Mouse (Mus musculus) forebrain, embryonic 14.5 days (tissue): ENCODE data around the gene Gpld1. TPM values are rescaled to one million over a fixed set of nuclear protein-coding genes. Genes with fewer than 3 reads are reported as not detected.
A peak's percentile ranks its signal among the peaks of the same experiment; 100 is the strongest.

Experiments
- ATAC-seq: fragments of 200-750 bp; cut with Nextera tagmentation; 2 replicates; pipeline ENCODE4 v1.8.0; 2017; ENCODE audit warnings: mild to moderate bottlenecking, moderate library complexity
- DNase-seq: peaks from one replicate; pipeline ENCODE4 v3.0.0-alpha.2; 2015; ENCODE audit warnings: low spot score
- H3K27ac ChIP-seq: fragments of 300-500 bp; sonication (generic); 2 replicates; pipeline ENCODE4 v1.5.1; 2014; ENCODE audit warnings: low read depth, mild to moderate bottlenecking, control low read depth, low read length, moderate library complexity
- H3K27me3 ChIP-seq: fragments of 300-500 bp; sonication (generic); replicated peaks from 2 replicates; pipeline ENCODE4 v1.6.1; 2014; ENCODE audit warnings: low read length, control low read depth, mixed read lengths; ENCODE audit not compliant: control insufficient read depth, insufficient read depth
- H3K36me3 ChIP-seq: fragments of 300-500 bp; sonication (generic); 2 replicates; pipeline ENCODE4 v1.6.1; 2014; ENCODE audit warnings: low read length, control low read depth; ENCODE audit not compliant: control insufficient read depth, insufficient read depth
- H3K4me1 ChIP-seq: fragments of 300-500 bp; sonication (generic); 2 replicates; pipeline ENCODE4 v1.6.1; 2014; ENCODE audit warnings: antibody characterized with exemption, low read length, control low read depth; ENCODE audit not compliant: control insufficient read depth, insufficient read depth
- H3K4me2 ChIP-seq: fragments of 300-500 bp; sonication (generic); 2 replicates; pipeline ENCODE4 v1.6.1; 2014; ENCODE audit warnings: mild to moderate bottlenecking, control low read depth, low read length
- H3K4me3 ChIP-seq: fragments of 300-500 bp; sonication (generic); 2 replicates; pipeline ENCODE4 v1.5.1; 2014; ENCODE audit warnings: low read depth, low read length, control low read depth
- H3K9ac ChIP-seq: fragments of 300-500 bp; sonication (generic); 2 replicates; pipeline ENCODE4 v1.6.1; 2014; ENCODE audit warnings: mild to moderate bottlenecking, low read length, control low read depth, moderate library complexity
- H3K9me3 ChIP-seq: fragments of 300-500 bp; sonication (generic); replicated peaks from 2 replicates; pipeline ENCODE4 v1.6.1; 2016; ENCODE audit warnings: low read length, control low read depth, mixed read lengths; ENCODE audit not compliant: control insufficient read depth
- WGBS: fragments of 180-500 bp; shearing (Covaris S2); extraction: QIAGEN DNeasy Blood & Tissue Kit; methylation state at CpG from one replicate; pipeline ENCODE4 v1.1.7; 2014; 5-methylcytosine and 5-hydroxymethylcytosine counted together
- polyA plus RNA-seq: library from polyadenylated mRNA; unstranded; fragments of >200 nt; fragmentation: Nextera tagmentation; extraction: Ambion mirVana; gene quantifications from 2 replicates; pipeline ENCODE4 v1.2.1, GENCODE M21; 2014

Gene Gpld1
- polyA plus RNA-seq, 1 experiment from 2014 or later, result 0.67 TPM

- Histone ChIP-seq H3K27ac (no peak overlapping the region), H3K4me3 (peak overlapping the region; percentile 90), H3K9ac (peak overlapping the region; percentile 90), H3K27me3 (no peaks in the 10 kb centered on the region), H3K36me3 (peaks cover 12% of the 10 kb centered on the region), H3K4me1 (peaks cover 9% of the 10 kb centered on the region; the same call in 1 of the 2 replicates), H3K9me3 (no peaks in the 10 kb centered on the region), H3K4me2 (peak overlapping the region; percentile 81)
- WGBS, result 61% methylated on average over 4 of the region's 4 CpGs
- DNase-seq, result no peak
- peak; percentile 24 for ATAC-seq
Measured at GRCm38 (mm10) chr13:25020540-25020892, 77.6 kb downstream of the Gpld1 start.

- Histone ChIP-seq H3K4me3 (no peak overlapping the region), H3K4me2 (no peak overlapping the region), H3K4me1 (peaks cover 9% of the 10 kb centered on the region; the same call in 1 of the 2 replicates), H3K36me3 (peaks cover 9% of the 10 kb centered on the region), H3K9ac (no peak overlapping the region), H3K27ac (no peak overlapping the region), H3K9me3 (no peaks in the 10 kb centered on the region), H3K27me3 (no peaks in the 10 kb centered on the region)
- ATAC-seq (no peak), DNase-seq (no peak)
- 66% methylated on average over 4 of the region's 4 CpGs for WGBS
Measured at GRCm38 (mm10) chr13:25022386-25022785, 79.4 kb downstream of the Gpld1 start.

- Histone ChIP-seq H3K4me1 (peaks cover 9% of the 10 kb centered on the region; the same call in 1 of the 2 replicates), H3K9me3 (no peaks in the 10 kb centered on the region), H3K27me3 (no peaks in the 10 kb centered on the region), H3K36me3 (0 out of 2 replicates have a peak, but pooled peaks cover 2% of the 10 kb centered on the region), H3K9ac (no peak overlapping the region), H3K4me2 (no peak overlapping the region), H3K27ac (no peak overlapping the region), H3K4me3 (no peak overlapping the region)
- DNase-seq, result no peak
- ATAC-seq, result no peak
- 81% methylated on average over 3 of the region's 3 CpGs for WGBS
Measured at GRCm38 (mm10) chr13:25023129-25023528, 80.2 kb downstream of the Gpld1 start.

- Histone ChIP-seq H3K27ac (no peak overlapping the region), H3K9ac (no peak overlapping the region), H3K4me2 (no peak overlapping the region), H3K9me3 (no peaks in the 10 kb centered on the region), H3K4me3 (no peak overlapping the region), H3K27me3 (no peaks in the 10 kb centered on the region), H3K4me1 (no peaks in the 10 kb centered on the region), H3K36me3 (no peaks in the 10 kb centered on the region)
- 30% methylated on average over 2 of the region's 2 CpGs for WGBS
- no peak for ATAC-seq
- peak; percentile 58 for DNase-seq
Measured at GRCm38 (mm10) chr13:25024655-25025054, 81.7 kb downstream of the Gpld1 start.

- no peak overlapping the region for H3K27ac ChIP-seq
- WGBS, result 95% methylated on average over 6 of the region's 6 CpGs
Measured at GRCm38 (mm10) chr13:25026409-25027113, 83.6 kb downstream of the Gpld1 start.

GRCm38 (mm10) chr13:25027114-25027425 is 84.1 kb downstream of the Gpld1 start:
- WGBS, result 80% methylated on average over 3 of the region's 3 CpGs
- Histone ChIP-seq H3K27ac (no peak overlapping the region), H3K9me3 (no peaks in the 10 kb centered on the region), H3K9ac (no peak overlapping the region), H3K36me3 (no peaks in the 10 kb centered on the region), H3K4me1 (no peaks in the 10 kb centered on the region), H3K4me2 (no peak overlapping the region), H3K4me3 (no peak overlapping the region), H3K27me3 (no peaks in the 10 kb centered on the region)
- DNase-seq, result no peak
- ATAC-seq, result no peak

More at GRCm38 (mm10) chr13:25026409-25027113, 83.6 kb downstream of the Gpld1 start:
- DNase-seq (no peak), ATAC-seq (no peak)
- no peak overlapping the region for H3K4me2 ChIP-seq
- H3K27me3 ChIP-seq, result no peaks in the 10 kb centered on the region
- H3K4me3 ChIP-seq, result no peak overlapping the region
- H3K4me1 ChIP-seq, result no peaks in the 10 kb centered on the region
- H3K9me3 ChIP-seq, result no peaks in the 10 kb centered on the region
- H3K36me3 ChIP-seq, result no peaks in the 10 kb centered on the region
- no peak overlapping the region for H3K9ac ChIP-seq

GRCm38 (mm10) chr13:25039488-25039887 is 96.5 kb downstream of the Gpld1 start:
- DNase-seq (no peak), ATAC-seq (no peak)
- WGBS, result 76% methylated on average over 2 of the region's 2 CpGs
- Histone ChIP-seq H3K4me3 (no peak overlapping the region), H3K4me1 (no peaks in the 10 kb centered on the region), H3K36me3 (no peaks in the 10 kb centered on the region), H3K9ac (no peak overlapping the region), H3K27ac (no peak overlapping the region), H3K9me3 (no peaks in the 10 kb centered on the region), H3K4me2 (no peak overlapping the region), H3K27me3 (no peaks in the 10 kb centered on the region)

Other genes starting within 250 kb of the Gpld1 start
- not detected in 2 replicates for gene Armh2, start 201.9 kb upstream of the Gpld1 start, polyA plus RNA-seq
- 44.9 and 65.6 TPM in 2 replicates for gene Gmnn, start 181.2 kb upstream of the Gpld1 start, polyA plus RNA-seq
- gene BC005537, start 141.5 kb upstream of the Gpld1 start, polyA plus RNA-seq, result 50.3 and 57.9 TPM in 2 replicates
- gene Acot13, start 111.6 kb upstream of the Gpld1 start, polyA plus RNA-seq, result 66.1 and 73.3 TPM in 2 replicates
- gene Tdp2, start 111.5 kb upstream of the Gpld1 start, polyA plus RNA-seq, result 44.9 and 45.1 TPM in 2 replicates
- gene D130043K22Rik, start 98.0 kb upstream of the Gpld1 start, polyA plus RNA-seq, result 1.4 and 2.6 TPM in 2 replicates
- gene Aldh5a1, start 5.5 kb upstream of the Gpld1 start, polyA plus RNA-seq, result 7.5 and 8.0 TPM in 2 replicates
- gene Mrs2, start 77.2 kb downstream of the Gpld1 start, polyA plus RNA-seq, result 15.8 and 18.1 TPM in 2 replicates
- 1.4 and 2.3 TPM in 2 replicates for gene Dcdc2a, start 112.9 kb downstream of the Gpld1 start, polyA plus RNA-seq